Mouse (Mus musculus): ENCODE data around the gene Prdx6b.

Gene Prdx6b

GRCm38 (mm10) chr2:80325779-80326178 is 33.5 kb downstream of the Prdx6b start:
- no peak for DNase-seq (ENCODE audit: low spot score)

- no peak for DNase-seq (ENCODE audit: low spot score)
Measured at GRCm38 (mm10) chr2:80327272-80327671, 35.0 kb downstream of the Prdx6b start.

GRCm38 (mm10) chr2:80328961-80329653 is 36.8 kb downstream of the Prdx6b start:
- no peak for DNase-seq (ENCODE audit: low spot score)

DNA sequence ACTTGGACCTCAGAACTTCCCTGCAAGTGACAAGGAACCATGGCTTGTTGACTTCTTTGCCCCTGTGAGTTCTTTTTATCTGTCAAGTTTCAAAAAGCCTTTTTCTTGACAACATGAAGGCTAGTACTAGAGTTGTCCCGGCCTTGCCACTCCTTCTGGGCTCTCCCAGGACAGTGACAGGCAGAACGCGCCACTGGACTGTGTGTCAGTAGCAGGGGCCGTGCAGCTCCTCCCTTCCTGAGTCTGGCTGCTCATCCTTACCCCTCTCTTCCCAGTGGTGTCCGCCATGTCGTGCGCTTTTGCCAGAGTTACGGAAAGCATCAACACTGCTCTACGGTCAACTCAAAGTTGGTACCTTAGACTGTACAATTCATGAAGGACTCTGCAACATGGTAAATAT is 48.3 kb downstream of the Prdx6b start:
- no peak for DNase-seq (ENCODE audit: low spot score)

All from layer of hippocampus, adult 11-12 months (tissue).